Mouse (Mus musculus): ENCODE data around the gene Rbm10.
A peak's percentile ranks its signal among the peaks of the same experiment; 100 is the strongest.

Gene Rbm10

DNA sequence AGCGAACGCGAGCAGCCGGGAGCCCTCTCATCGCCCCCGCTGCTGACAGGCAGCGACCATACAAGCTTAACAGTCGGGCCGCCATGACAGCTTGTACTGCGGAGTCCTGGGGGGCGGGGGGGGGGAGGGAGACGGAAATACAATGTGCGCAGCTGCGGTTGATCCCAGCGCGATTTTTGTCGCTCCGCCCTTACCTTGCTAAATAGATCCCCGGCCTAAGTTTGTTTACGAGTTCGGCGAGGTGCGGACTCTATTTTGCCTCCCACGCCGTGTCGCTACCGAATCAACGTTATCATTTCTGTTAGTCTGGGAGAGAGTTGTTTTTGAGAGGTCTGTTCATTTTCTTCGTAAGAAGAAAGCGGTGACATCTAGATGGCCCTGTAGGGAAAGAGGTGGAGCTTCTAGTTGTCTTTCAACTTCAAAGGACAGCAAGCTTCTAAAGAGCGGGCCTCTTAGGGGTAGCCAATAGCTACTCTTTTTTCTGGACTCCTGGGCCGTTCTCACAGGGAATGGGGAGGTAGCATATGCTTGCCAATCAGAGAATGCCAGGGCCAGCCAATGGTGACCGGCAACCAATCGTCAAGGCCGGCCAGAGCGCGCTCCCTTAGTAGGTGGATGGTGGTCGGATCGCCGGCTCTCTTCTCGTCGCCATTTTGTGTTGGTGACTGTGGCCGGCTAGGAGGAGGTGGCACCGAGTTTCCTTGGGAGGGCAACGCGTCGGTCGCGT, at the start of gene Rbm10, which contains the start of gene Ndufb11:
TSS of gene Rbm10 (plus strand) at position 328 of the 727 bp plus-strand sequence.
TSS of gene Ndufb11 (minus strand) at position 444 of the 727 bp plus-strand sequence.
- DNase-seq (ENCODE audit: low spot score in 2 of 2), result peak; percentile 83 to 84

DNA sequence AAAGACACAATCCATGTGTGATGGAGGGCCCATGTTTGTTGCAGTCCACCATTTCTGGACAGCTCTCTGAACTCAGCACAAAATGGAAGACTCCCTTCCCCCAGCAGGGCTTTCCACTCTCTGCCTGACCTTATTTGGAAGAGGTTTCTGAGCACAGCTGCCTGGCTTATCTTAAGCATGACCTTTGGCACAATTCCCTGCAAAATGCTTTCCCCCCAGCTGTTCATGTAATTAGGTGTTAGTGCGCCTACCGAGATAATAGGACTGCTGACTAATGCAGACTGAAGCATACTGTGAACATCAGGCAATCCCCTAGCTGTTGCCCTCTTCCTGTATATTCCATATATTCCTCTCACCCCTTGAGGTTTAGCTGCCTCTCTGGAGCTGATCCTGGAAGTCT, 46.3 kb upstream of the Rbm10 start:
- DNase-seq (ENCODE audit: low spot score in 2 of 2), result peak; percentile 1

DNA sequence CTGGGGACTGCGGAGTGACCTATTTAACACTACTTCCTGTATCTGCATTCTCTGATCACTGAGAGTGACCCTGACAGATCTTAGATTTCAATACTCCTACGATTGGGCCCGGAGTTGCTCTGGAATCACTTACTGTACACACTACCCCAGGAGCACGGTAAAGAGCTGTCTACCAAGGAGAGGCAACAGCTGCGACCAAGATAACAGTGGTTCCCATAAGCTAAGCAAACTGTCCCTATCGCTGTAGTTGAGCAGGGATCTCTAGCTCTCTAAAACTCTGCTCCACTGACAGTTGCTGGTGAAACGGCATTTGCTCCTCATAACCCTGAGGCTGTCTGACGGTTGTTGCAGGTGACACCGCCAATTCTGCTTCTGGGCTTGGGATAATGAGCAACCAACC, 44.6 kb upstream of the Rbm10 start:
- no peak for DNase-seq (ENCODE audit: low spot score in 2 of 2)

DNA sequence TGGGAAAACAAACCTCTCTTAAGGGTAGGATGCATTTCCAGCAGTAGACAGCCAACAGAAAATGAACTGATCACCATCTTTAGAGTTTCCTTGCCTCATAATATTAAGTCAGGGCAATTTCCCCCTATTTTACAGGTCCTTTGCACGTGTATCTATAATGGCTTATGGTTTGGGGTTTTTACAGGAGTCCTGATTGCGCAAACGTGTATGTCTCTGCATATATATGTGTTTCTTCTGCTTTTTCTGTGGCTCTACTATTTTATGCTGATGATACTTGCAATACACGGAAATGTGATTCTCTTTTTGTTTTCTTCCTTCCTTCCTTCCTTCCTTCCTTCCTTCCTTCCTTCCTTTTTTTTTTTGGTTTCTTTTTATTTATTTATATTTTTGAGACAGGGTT, 43.4 kb upstream of the Rbm10 start:
- DNase-seq (ENCODE audit: low spot score in 2 of 2), result no peak

DNA sequence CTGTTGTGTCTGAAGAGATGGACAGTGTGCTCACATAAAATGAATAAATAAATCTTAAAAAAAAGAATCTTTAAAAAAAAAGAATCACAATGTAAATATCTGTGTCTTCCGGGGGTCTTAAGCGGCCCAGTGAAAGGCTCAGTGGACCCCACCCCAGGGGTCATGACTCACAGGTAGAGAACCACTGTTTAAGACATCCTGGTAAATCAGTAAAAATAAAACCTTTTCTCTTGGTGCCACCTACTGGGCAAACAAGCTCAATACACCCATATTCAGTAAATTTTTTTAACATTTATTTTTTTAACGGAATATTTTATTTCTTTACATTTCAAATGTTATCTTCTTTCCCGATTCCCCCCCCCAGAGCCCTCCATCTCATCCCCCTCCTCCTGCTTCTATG, 29.3 kb upstream of the Rbm10 start:
- no peak for DNase-seq (ENCODE audit: low spot score in 2 of 2)

DNA sequence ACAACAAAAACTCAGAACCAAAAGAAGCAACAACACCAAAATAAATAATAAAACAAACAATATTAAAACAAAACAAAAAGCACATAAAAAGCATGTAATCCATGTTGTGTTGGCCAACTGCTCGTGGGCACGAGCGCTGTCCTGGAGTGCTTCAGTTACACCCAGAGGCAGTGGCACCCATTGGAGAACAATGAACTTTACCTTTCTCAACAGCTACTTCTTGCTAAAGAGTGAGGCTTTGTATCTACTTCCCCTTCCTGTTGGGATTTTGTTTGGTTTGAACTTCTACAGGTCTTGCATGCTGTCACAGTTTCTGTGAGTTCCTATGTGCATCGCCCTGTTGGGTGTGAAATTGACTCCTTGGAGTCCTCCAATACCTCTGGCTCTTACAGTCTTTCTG, 8.8 kb upstream of the Rbm10 start:
- no peak for DNase-seq (ENCODE audit: low spot score in 2 of 2)

DNA sequence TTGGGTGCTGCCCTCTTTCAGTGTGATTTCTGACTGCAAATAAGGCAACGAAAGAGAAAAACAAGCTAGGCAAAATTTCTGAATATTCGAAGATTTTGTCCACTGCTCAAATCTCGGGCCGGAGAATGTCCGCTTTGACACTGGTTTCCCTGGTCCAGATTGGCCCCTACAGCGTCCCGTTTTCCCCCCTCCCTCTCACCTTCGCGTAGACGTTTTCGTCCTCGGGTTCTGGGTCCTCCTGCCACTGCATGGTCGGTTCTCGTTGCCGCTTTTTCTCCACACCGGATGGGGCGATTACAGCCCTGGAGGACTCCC, 485 bp upstream of the Rbm10 start:
- no peak for DNase-seq (ENCODE audit: low spot score in 2 of 2)

DNA sequence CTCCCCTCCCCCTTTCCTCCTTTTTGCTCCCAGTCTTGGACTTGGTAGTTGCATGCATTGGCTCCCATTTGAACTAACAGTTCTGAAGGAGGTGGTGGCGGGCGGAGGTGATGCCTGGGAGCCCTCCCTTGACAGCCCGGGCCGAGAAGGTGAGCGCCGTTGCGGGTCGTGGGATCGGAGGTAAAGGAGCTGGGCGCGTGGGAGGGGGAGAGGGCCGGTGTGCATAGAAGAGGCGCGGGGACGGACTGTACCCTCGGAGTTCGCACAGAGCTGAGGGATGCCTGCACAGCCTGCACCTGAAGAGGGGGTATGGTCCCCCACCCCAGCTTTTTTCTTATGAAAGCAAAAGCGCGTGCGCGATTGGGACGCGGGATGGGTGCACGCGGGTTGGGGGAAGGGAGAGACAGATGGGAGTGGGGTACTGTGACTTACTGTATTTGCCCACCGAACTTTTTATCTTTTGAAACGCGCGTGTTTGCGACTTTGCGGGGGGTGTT, 648 bp downstream of the Rbm10 start:
- peak in 1 of 2 experiments; percentile 27 for DNase-seq (ENCODE audit: low spot score in 2 of 2)

DNA sequence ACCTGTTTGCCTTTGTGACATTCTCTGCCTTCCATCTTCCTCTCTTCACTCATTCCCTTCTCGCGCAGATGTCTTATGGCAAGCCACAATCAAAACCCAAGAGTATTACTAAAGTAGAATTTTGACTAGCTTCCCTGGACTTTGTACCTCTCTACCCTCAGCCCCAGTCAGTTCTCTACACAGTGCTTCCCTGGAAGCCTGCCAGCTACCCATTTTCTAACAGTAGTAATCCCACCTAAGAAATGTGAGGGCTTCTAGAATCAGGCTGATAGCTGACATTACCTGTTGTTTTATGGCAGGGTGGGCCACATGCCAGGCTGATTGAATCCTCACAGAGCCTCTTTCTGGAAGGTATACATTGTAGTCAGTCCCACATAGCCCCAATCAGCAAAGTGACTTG, 20.8 kb downstream of the Rbm10 start:
- DNase-seq (ENCODE audit: low spot score in 2 of 2), result no peak

DNA sequence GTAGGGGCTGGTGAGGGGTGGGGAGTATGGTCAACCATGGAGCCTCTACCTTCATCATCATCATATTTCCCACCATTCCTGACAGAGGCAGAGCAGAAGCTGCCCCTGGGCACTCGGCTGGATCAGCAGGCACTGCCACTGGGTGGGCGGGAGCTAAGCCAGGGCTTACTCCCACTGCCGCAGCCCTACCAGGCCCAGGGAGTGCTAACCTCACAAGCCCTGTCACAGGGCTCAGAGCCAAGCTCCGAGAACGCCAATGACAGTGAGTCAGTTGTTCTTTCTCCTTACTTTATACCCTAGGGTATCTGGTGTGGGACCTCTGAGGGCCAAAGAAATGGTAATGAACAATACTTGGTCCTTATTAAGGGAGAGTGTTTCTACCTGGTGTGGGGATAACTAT, 27.5 kb downstream of the Rbm10 start:
- no peak for DNase-seq (ENCODE audit: low spot score in 2 of 2)

DNA sequence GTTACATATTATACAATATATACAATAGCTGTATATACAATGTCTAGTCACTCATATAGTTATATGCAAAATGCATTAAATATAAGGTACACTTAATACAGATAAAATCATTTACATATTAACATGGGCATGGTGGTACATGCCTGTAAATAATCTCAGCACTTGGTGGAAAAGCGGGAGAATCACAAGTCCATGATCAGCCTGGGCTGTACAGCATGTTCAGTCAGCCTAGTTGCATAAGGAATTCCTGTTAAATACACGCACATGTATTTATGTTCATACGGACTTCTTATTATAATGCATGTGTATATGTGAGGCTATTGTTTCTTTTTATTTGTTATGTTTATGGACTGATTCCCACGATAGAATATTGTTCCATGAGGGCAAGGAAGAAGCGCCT, 40.3 kb downstream of the Rbm10 start:
- no peak for DNase-seq (ENCODE audit: low spot score in 2 of 2)

DNA sequence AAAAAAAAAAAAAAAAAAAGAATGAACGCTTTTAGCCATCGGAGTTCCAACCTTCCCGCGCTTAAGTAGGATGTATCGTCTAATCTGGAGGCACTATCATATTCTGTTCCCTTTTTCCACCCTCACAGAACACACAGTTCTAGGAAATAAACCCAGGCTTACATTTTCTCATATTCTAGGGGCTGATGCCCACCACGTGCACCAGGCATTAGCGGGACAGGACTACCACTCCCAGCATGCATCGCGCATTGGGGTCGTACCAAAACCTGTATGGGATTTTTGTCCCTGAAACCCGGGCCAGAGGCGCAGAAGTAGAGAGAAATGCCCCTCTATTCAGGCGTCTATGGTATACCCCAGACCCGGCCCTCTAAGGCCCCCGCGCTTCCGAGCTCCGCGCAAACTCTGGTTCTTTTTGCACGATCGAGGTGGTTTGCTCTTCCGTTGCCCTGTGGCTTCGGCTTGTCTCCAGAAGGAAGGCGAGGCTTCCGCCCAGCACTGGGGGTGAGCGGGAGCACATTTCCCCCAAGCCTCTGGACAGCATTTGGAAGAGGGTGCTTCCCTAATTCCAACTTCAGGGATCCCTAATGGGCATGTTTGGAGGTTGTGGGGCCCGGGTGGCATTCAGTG, 40.8 kb downstream of the Rbm10 start, which contains the start of gene Uba1:
TSS of gene Uba1 (plus strand) at position 301 of the 627 bp plus-strand sequence.
- peak; percentile 82 to 83 for DNase-seq (ENCODE audit: low spot score in 2 of 2)

DNA sequence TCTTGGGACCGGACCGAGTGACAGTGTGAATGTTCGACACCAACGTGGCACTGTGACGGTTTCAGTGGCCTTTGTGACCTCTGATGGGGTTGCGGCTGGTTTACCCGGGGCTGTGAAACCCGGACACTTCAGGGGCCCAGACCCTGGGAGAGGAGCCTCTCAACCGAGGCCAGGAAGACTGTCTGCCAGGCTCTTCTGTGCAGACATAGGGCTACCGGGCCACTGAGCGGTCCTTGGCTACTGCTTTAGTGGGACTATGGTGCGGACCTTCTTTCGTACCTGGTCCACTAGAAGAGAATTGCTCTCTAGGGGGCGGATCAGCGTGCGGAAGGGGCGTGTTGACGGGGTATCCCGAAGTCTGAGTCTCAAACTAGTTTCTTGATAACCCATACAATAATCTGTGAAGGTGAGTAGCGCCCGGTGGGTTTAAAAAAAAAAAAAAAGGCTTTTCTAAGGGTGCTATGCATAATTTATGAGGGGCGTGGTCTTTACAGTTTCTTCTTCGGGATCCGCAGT, 41.6 kb downstream of the Rbm10 start:
- peak in 1 of 2 experiments; percentile 6 for DNase-seq (ENCODE audit: low spot score in 2 of 2)

DNA sequence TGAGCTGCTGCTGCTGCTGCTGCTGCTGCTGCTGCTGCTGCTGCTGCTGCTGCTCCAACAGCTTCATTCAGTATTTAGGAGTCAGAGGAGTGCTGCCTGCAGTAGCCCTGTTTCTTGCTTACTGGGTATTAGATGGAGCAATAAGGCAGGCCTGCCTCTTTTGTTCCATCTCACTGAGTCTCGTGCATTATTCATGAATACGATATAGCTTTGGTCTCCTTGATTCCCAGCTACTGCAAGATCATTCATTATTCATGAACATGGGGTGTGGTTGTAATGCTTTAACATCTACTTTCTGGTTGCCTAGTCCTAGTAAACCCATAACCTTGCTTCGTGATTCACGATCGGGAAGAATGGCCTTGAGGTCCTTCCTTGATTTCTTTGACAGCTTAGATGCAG, 45.0 kb downstream of the Rbm10 start:
- no peak for DNase-seq (ENCODE audit: low spot score in 2 of 2)

DNA sequence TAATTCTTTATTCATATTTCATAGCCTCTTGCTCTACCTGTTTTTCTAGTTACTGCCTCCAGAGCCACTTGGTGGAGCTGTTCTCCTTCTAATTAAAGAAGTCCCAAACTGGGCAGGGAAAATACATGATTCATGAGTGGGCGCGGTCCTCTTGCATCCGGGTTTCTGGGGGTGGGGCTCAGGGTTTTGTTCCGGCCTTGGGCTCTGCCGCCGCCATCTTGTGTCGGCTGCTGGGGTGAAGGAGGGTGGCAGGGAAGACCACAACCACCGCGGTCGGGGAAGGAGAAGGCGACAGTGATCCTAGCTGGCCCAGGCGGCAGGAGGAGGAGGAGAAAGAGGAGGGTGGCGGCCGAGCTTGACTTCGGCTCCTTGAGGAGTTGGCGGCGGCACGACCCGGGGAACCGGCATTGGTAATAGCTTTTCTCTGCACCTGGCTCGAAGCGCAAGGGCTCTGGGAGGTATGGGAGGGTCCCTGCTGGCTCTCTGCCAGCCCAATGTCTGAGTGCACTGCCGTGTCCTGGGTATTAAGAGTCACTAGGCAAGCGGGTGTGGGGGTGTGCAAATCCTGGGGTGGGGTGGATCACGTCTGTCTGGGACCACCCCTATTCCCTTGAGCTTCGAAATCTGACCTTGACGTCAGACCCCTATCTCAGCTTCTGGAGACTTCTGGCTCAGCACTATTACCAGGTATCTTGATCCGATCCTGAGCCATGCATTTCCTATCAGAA, 45.6 kb downstream of the Rbm10 start:
- peak; percentile 86 to 89 for DNase-seq (ENCODE audit: low spot score in 2 of 2)

DNA sequence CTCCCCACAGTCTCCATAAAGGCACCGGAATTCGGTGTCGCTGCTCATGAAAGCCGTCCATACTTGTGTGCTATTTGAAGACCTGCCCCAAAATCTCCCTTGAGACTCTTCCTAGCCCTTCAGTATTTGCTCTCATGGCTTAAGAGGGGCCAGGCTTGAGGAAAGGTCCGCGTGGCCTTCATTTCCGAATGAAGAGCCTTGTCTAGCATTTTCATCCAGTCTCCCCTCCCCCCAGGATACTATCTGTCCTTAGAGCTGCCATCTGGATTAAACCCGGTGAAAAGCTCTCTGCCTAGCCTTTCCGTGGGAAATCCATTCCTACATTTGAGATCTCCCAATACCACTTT, 46.1 kb downstream of the Rbm10 start:
- DNase-seq (ENCODE audit: low spot score in 2 of 2), result no peak

DNA sequence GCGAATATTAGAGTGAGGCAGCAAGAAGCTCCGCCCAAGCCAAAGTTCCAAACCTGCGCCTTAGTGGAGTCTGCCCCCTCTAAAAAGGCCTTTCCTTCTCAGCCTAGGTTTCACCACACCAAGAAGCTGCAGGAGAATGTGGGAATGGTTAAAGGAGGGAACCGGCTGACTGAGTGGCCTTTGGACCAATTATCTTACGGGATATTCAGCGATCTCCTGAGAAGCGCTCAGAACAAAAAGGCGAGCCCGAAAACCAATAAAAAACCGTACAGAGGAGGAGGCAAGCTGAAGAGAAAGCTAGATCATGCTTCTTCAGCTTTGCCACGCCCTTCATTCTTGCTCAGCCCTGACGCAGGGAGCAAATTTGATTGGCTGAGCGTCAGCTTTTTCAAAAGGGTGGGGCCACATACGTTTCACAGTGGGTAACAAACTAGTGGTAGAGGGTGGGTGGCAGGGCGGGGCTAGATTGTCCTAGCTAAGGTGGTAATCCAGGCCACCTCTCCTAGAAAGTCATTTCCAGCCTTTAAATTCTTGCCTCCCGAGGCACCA, 70.3 kb downstream of the Rbm10 start, which contains the start of gene Cdk16:
TSS of gene Cdk16 (plus strand) at position 436 of the 549 bp plus-strand sequence.
- DNase-seq (ENCODE audit: low spot score in 2 of 2), result peak; percentile 89 to 92

DNA sequence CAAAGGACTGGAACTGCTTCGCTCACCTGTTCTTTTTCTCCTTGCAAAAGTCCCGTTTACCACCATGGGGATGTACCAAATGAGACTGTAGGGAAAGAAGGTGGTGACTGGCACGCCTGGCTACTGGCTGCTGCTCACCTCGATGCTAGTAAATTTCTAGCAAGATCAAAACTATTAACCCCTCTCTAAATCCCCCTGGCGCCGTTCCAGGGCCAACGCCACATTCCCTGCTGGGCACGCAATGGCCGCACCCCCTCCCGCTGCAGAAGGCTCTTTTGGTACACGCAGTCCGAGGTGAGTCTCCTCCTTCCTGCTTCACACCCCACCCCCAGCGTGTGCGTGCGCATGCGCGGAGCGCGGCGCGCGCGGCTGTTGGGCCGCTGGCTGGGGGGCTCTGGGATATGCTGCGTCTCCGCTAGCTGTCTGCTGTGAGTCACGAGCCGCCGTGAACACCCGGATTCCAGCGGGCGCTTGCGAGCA, 70.8 kb downstream of the Rbm10 start:
- peak; percentile 78 to 81 for DNase-seq (ENCODE audit: low spot score in 2 of 2)

DNA sequence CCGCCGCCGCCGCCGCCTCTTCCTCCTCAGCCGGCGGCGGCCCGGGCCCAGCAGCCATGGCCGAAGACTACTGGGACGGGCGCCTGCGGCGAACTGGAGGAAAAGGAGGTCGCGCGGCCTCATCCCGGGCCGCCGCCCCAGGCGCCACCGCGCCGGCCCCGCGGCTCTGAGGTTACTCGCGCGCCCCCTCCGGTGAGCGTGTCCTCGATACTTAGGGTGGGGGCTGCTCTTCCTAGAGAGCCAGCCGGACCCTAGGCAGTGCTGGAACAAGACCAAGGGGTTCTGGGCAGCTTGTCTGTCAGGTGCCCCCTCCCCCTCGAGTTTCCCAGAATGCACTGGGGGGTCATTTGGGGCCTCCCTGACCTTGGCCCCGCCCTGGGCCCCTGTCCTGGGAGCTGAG, 71.3 kb downstream of the Rbm10 start:
- DNase-seq (ENCODE audit: low spot score in 2 of 2), result peak; percentile 24 to 32

DNA sequence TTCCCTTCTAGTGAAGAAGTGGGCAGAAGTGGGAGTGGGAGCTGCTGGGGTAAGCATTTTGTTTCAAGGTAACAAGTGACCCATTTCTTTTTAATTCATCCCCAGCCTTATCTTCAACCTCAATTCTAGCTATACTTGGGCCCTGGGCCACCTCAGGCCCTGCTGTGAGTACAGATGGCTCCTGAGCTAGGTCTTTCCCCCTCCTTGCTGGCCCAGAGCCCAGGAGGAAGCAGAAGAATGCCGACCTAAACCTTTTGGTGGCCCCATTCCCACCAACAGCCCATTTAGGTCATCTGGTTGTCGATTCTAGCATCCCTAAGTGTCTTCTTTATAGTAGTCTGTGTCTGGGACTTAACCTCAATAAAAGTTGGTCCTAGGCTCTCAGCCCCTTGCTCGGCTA, 74.3 kb downstream of the Rbm10 start:
- DNase-seq (ENCODE audit: low spot score in 2 of 2), result no peak

DNA sequence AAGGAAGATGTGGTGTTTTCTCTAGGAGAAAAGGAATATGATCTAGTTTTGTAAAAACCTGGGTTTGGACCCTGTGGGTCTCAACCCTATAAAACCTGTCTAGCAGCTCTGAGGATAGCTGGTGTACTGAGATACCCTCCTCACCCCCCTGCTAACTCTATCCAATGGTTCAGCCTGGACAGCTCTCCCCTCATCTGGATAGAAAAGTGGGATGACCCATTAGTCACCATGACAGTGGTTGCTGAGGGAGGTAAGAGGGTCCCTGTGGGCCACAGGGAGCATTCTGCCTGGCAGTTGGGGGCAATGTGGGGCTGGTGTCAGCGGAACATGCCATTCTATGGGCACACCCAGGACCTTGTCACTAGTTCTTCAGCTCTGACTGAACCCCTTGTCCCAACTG, 75.3 kb downstream of the Rbm10 start:
- no peak for DNase-seq (ENCODE audit: low spot score in 2 of 2)

DNA sequence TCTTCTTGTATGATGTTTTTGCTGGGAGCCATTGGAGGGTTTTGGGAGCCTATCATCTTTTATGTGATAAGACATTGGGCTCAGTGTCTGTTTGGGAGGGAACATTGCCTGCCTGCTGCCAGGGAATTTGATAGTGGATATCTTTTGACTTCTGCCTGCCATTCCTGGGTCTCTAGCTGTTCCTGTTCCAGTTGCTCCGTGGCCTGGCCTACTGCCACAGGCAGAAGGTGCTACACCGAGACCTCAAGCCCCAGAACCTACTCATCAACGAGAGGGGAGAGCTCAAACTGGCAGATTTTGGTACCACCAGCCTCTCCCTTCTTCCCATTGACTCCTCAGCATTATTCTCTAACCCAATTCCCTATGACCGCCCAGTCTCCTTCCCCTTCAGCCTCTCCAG, 78.5 kb downstream of the Rbm10 start:
- no peak for DNase-seq (ENCODE audit: low spot score in 2 of 2)

Data from spleen, postnatal 36 days (tissue).